In the genomic region with DNA sequence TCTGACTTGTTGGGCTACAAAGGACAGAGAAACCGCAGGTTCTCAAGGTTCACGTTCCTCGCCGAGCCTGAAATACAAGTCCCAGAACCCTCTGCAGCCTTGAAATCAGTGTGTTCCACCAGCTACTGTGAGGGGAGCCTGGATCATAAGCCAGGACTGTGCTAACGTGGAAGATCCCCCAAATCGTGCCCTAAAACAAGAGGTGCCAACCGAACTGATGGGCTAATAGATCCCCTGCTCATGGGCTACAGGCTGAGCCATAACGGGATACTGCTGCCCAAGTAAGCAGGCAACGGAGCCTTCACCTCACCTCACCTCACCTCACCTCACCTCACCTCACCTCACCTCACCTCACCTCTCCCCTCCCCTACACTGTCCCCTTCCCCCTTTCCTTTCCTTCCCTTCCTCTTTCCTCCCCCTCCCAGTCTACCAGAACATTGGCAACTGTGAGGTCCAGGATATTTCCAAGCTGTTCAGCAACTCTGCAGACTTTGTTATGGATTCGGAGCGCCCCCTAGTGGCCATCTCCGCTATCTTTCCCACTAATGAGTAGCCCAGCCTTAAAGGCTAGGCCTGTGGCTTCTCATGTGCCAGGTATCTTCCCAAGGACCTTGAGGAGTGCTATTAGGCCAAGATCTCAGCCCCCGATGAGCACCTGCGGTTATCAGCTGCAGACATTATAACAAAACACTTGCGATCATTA, we compare ENCODE assay signal across 8 mouse cellular contexts. TPM values are rescaled to one million over a fixed set of nuclear protein-coding genes. Genes with fewer than 3 reads are reported as not detected.
DNase-seq lines count a peak whose midpoint lies in the region; ATAC-seq and TF ChIP-seq lines count a peak whose summit lies in the region.

No protein-coding gene starts in this region.

- peak; percentile 93 for TF ChIP-seq CTCF in hindbrain, postnatal 0 days (IDR thresholded peaks at IDR 0.05; ENCODE audit: low read depth)
- TF ChIP-seq CTCF in small intestine, adult 2 months (IDR thresholded peaks at IDR 0.05; ENCODE audit: extremely low read depth, insufficient read length, insufficient replicate concordance, low read depth, low read length): peak; percentile 78; the same call in 1 of the 2 replicates

- H3K27me3 ChIP-seq in hindbrain, postnatal 0 days (ENCODE audit: insufficient read depth, low read length): no peaks in the 10 kb centered on the region
- no peaks in the 10 kb centered on the region for H3K27me3 ChIP-seq in small intestine, adult 2 months (ENCODE audit: control insufficient read depth, insufficient read depth, low read length)

- no peak overlapping the region for H3K4me2 ChIP-seq in hindbrain, postnatal 0 days (ENCODE audit: low read depth, low read length)

- no peak overlapping the region for H3K9ac ChIP-seq in hindbrain, postnatal 0 days (replicated peaks; ENCODE audit: low read length)

- peak; percentile 87 for ATAC-seq in hindbrain, postnatal 0 days
- ATAC-seq in megakaryocyte-erythroid progenitor cell, adult 5-6 weeks (replicated peaks; ENCODE audit: low FRiP score, low TSS enrichment, poor library complexity, severe bottlenecking): peak; percentile 71
- no peak for ATAC-seq in megakaryocyte, adult 5-6 weeks (ENCODE audit: poor library complexity, severe bottlenecking)

- DNase-seq in adipocyte (ENCODE audit: low spot score): peak; percentile 87
- peak; percentile 98 to 99 for DNase-seq in cerebellum, postnatal 10 days
- DNase-seq in frontal cortex, postnatal 14 days (ENCODE audit: low spot score in 2 of 2): peak; percentile 61 to 87
- peak; percentile 95 for DNase-seq in hindbrain, postnatal 0 days (ENCODE audit: low spot score)
- peak; percentile 63 for DNase-seq in left cerebral cortex, adult 11 months (ENCODE audit: low spot score)

- WGBS in hindbrain, postnatal 0 days: 53% methylated on average over 15 of the region's 15 CpGs
- 38% methylated on average over 15 of the region's 15 CpGs for WGBS in small intestine, adult 2 months

- H3K36me3 ChIP-seq in hindbrain, postnatal 0 days (ENCODE audit: insufficient read depth, low read length): no peaks in the 10 kb centered on the region
- no peaks in the 10 kb centered on the region for H3K36me3 ChIP-seq in small intestine, adult 2 months (ENCODE audit: control insufficient read depth, insufficient read depth, low read length)

- no peaks in the 10 kb centered on the region for H3K4me1 ChIP-seq in hindbrain, postnatal 0 days (ENCODE audit: insufficient read depth, low read length)
- H3K4me1 ChIP-seq in small intestine, adult 2 months (ENCODE audit: control insufficient read depth, insufficient read depth, insufficient read length, low read length): no peaks in the 10 kb centered on the region

- no peak for TF ChIP-seq POLR2A in small intestine, adult 2 months (IDR thresholded peaks at IDR 0.05; ENCODE audit: low read depth, low read length)

- no peak overlapping the region for H3K27ac ChIP-seq in hindbrain, postnatal 0 days
- no peak overlapping the region for H3K27ac ChIP-seq in small intestine, adult 2 months (ENCODE audit: insufficient read depth, low read depth, low read length)

- H3K9me3 ChIP-seq in hindbrain, postnatal 0 days (ENCODE audit: low read length): no peaks in the 10 kb centered on the region

- no peak overlapping the region for H3K4me3 ChIP-seq in hindbrain, postnatal 0 days (ENCODE audit: low read length)
- no peak overlapping the region for H3K4me3 ChIP-seq in small intestine, adult 2 months (ENCODE audit: low read depth, low read length)

RNA-seq across cellular contexts. Expression of a gene that starts 36.0 kb away (rescaled TPM):
- total RNA-seq in hindbrain, postnatal 0 days (2014; rRNA removed): 27.4 and 27.5 TPM in 2 replicates
- 21.1 and 21.8 TPM in 2 replicates for polyA plus RNA-seq in hindbrain, postnatal 0 days (2015; fragmentation: Nextera tagmentation; extraction: Ambion mirVana)
- total RNA-seq in megakaryocyte-erythroid progenitor cell, adult 5-6 weeks (2014; fragmentation: Nextera tagmentation): 0.31 and 7.3 TPM in 2 replicates
- 0.53 and 1.0 TPM in 2 replicates for total RNA-seq in megakaryocyte-erythroid progenitor cell, adult 5-6 weeks (2017)
- polyA plus RNA-seq in small intestine, adult 2 months (2012; rRNA removed): 10.8 and 20.0 TPM in 2 replicates
- 5.7 and 7.2 TPM in 2 replicates for total RNA-seq in megakaryocyte, adult 5-6 weeks (2015)
- 2.1 TPM in 2 replicates for total RNA-seq in megakaryocyte, adult 5-6 weeks (2017)
